Mouse (Mus musculus): Measurements from ENCODE around the gene Carnmt1. TPM values are rescaled to one million over a fixed set of nuclear protein-coding genes. Genes with fewer than 3 reads are reported as not detected.

Gene Carnmt1
- polyA plus RNA-seq, 1 experiment from 2014 or later: 30.9 TPM

- ATAC-seq (ENCODE audit: insufficient number of reproducible peaks, insufficient read depth, low FRiP score, low read depth): no peak
- Histone ChIP-seq H3K4me1 (ENCODE audit: control insufficient read depth in 2 of 2, insufficient read depth in 2 of 2, low read length in 2 of 2) (no peaks in the 10 kb centered on the region), H3K4me2 (ENCODE audit: low read length) (no peak overlapping the region), H3K9ac (ENCODE audit: low read length) (no peak overlapping the region), H3K4me3 (ENCODE audit: control insufficient read depth in 1 of 2, insufficient read depth in 1 of 2, low read depth in 1 of 2, low read length in 2 of 2) (no peak overlapping the region), H3K36me3 (ENCODE audit: control insufficient read depth, insufficient read depth, low read length) (no peaks in the 10 kb centered on the region), H3K27me3 (ENCODE audit: control insufficient read depth, insufficient read depth, low read length) (peaks cover 4% of the 10 kb centered on the region; the same call in 1 of the 2 replicates), H3K27ac (replicated peaks in 1 of 2; ENCODE audit: control insufficient read depth in 1 of 2, insufficient read depth in 1 of 2, low read depth in 2 of 2, low read length in 2 of 2) (no peak overlapping the region), H3K9me3 (ENCODE audit: control insufficient read depth, low read length) (no peaks in the 10 kb centered on the region)
- 81% methylated on average over 7 of the region's 7 CpGs for WGBS
Observed at GRCm38 (mm10) chr19:18739146-18739545, 68.6 kb downstream of the Carnmt1 start.

- Histone ChIP-seq H3K4me1 (ENCODE audit: control insufficient read depth in 2 of 2, insufficient read depth in 2 of 2, low read length in 2 of 2) (no peaks in the 10 kb centered on the region), H3K9me3 (ENCODE audit: control insufficient read depth, low read length) (no peaks in the 10 kb centered on the region), H3K27me3 (ENCODE audit: control insufficient read depth, insufficient read depth, low read length) (peaks cover 4% of the 10 kb centered on the region; the same call in 1 of the 2 replicates), H3K27ac (replicated peaks in 1 of 2; ENCODE audit: control insufficient read depth in 1 of 2, insufficient read depth in 1 of 2, low read depth in 2 of 2, low read length in 2 of 2) (no peak overlapping the region), H3K4me3 (ENCODE audit: control insufficient read depth in 1 of 2, insufficient read depth in 1 of 2, low read depth in 1 of 2, low read length in 2 of 2) (no peak overlapping the region), H3K4me2 (ENCODE audit: low read length) (no peak overlapping the region), H3K9ac (ENCODE audit: low read length) (no peak overlapping the region), H3K36me3 (ENCODE audit: control insufficient read depth, insufficient read depth, low read length) (no peaks in the 10 kb centered on the region)
- ATAC-seq (ENCODE audit: insufficient number of reproducible peaks, insufficient read depth, low FRiP score, low read depth): no peak
- WGBS: 87% methylated on average over 5 of the region's 5 CpGs
Observed at GRCm38 (mm10) chr19:18743946-18744345, 73.4 kb downstream of the Carnmt1 start.

GRCm38 (mm10) chr19:18746576-18747340 is 76.2 kb downstream of the Carnmt1 start:
- ATAC-seq (ENCODE audit: insufficient number of reproducible peaks, insufficient read depth, low FRiP score, low read depth): no peak
- peaks cover 7 to 8% of the 10 kb centered on the region in 2 experiments; a peak in 2 of 4 replicates for H3K4me1 ChIP-seq (ENCODE audit: control insufficient read depth in 2 of 2, insufficient read depth in 2 of 2, low read length in 2 of 2)
- no peak overlapping the region for H3K27ac ChIP-seq (replicated peaks in 1 of 2; ENCODE audit: control insufficient read depth in 1 of 2, insufficient read depth in 1 of 2, low read depth in 2 of 2, low read length in 2 of 2)
- no peaks in the 10 kb centered on the region for H3K9me3 ChIP-seq (ENCODE audit: control insufficient read depth, low read length)
- H3K9ac ChIP-seq (ENCODE audit: low read length): no peak overlapping the region
- peaks cover 12% of the 10 kb centered on the region; the same call in 1 of the 2 replicates for H3K27me3 ChIP-seq (ENCODE audit: control insufficient read depth, insufficient read depth, low read length)
- H3K4me2 ChIP-seq (ENCODE audit: low read length): no peak overlapping the region
- H3K36me3 ChIP-seq (ENCODE audit: control insufficient read depth, insufficient read depth, low read length): no peaks in the 10 kb centered on the region
- H3K4me3 ChIP-seq (ENCODE audit: control insufficient read depth in 1 of 2, insufficient read depth in 1 of 2, low read depth in 1 of 2, low read length in 2 of 2): no peak overlapping the region
- WGBS: 84% methylated on average over 5 of the region's 5 CpGs

- Histone ChIP-seq H3K36me3 (ENCODE audit: control insufficient read depth, insufficient read depth, low read length) (no peaks in the 10 kb centered on the region), H3K4me3 (ENCODE audit: control insufficient read depth in 1 of 2, insufficient read depth in 1 of 2, low read depth in 1 of 2, low read length in 2 of 2) (no peak overlapping the region), H3K9ac (ENCODE audit: low read length) (no peak overlapping the region), H3K4me1 (ENCODE audit: control insufficient read depth in 2 of 2, insufficient read depth in 2 of 2, low read length in 2 of 2) (peaks cover 7 to 8% of the 10 kb centered on the region in 2 experiments; a peak in 2 of 4 replicates), H3K4me2 (ENCODE audit: low read length) (no peak overlapping the region), H3K27me3 (ENCODE audit: control insufficient read depth, insufficient read depth, low read length) (peaks cover 12% of the 10 kb centered on the region; the same call in 1 of the 2 replicates), H3K9me3 (ENCODE audit: control insufficient read depth, low read length) (no peaks in the 10 kb centered on the region), H3K27ac (replicated peaks in 1 of 2; ENCODE audit: control insufficient read depth in 1 of 2, insufficient read depth in 1 of 2, low read depth in 2 of 2, low read length in 2 of 2) (no peak overlapping the region)
- no peak for ATAC-seq (ENCODE audit: insufficient number of reproducible peaks, insufficient read depth, low FRiP score, low read depth)
- 89% methylated on average over 4 of the region's 4 CpGs for WGBS
Observed at GRCm38 (mm10) chr19:18747379-18747778, 76.8 kb downstream of the Carnmt1 start.

- Histone ChIP-seq H3K4me2 (ENCODE audit: low read length) (peak within 1 kb of the TSS; percentile 94), H3K4me3 (ENCODE audit: control insufficient read depth in 1 of 2, insufficient read depth in 1 of 2, low read depth in 1 of 2, low read length in 2 of 2) (peak within 1 kb of the TSS; percentile 49 to 53), H3K27me3 (ENCODE audit: control insufficient read depth, insufficient read depth, low read length) (peaks cover 12% of the 10 kb centered on the region; the same call in 1 of the 2 replicates), H3K36me3 (ENCODE audit: control insufficient read depth, insufficient read depth, low read length) (no peaks in the 10 kb centered on the region), H3K27ac (replicated peaks in 1 of 2; ENCODE audit: control insufficient read depth in 1 of 2, insufficient read depth in 1 of 2, low read depth in 2 of 2, low read length in 2 of 2) (no peak within 1 kb of the TSS), H3K4me1 (ENCODE audit: control insufficient read depth in 2 of 2, insufficient read depth in 2 of 2, low read length in 2 of 2) (peaks cover 7 to 8% of the 10 kb centered on the region in 2 experiments; a peak in 2 of 4 replicates), H3K9ac (ENCODE audit: low read length) (peak within 1 kb of the TSS; percentile 65), H3K9me3 (ENCODE audit: control insufficient read depth, low read length) (no peaks in the 10 kb centered on the region)
- no peak for ATAC-seq (ENCODE audit: insufficient number of reproducible peaks, insufficient read depth, low FRiP score, low read depth)
- WGBS: 7% methylated on average over 41 of the region's 41 CpGs
Observed at GRCm38 (mm10) chr19:18749598-18750339, 79.2 kb downstream of the Carnmt1 start, which contains the start of gene Trpm6. Gene Trpm6, plus strand, starts transcription at chr19:18749983.

Other genes starting within 250 kb of the Carnmt1 start
- 85.3 and 85.8 TPM in 2 replicates for gene Ostf1, start 38.9 kb upstream of the Carnmt1 start, polyA plus RNA-seq (2014; fragmentation: Nextera tagmentation; extraction: Ambion mirVana)
- 7.6 and 10.7 TPM in 2 replicates for gene Nmrk1, start 38.8 kb upstream of the Carnmt1 start, polyA plus RNA-seq (2014; fragmentation: Nextera tagmentation; extraction: Ambion mirVana)
- 32.4 and 36.5 TPM in 2 replicates for gene D030056L22Rik, start 42.4 kb downstream of the Carnmt1 start, polyA plus RNA-seq (2014; fragmentation: Nextera tagmentation; extraction: Ambion mirVana)
- 0.15 and 0.31 TPM in 2 replicates for gene Trpm6, start 79.2 kb downstream of the Carnmt1 start, polyA plus RNA-seq (2014; fragmentation: Nextera tagmentation; extraction: Ambion mirVana)